Mouse (Mus musculus) olfactory bulb, adult 2 months (tissue): ENCODE results near the gene Lyst.

Source experiments
- CTCF ChIP-seq: fragments of 200-500 bp; IDR thresholded peaks from 2 replicates; pipeline ENCODE4 v1.5.1; 2012; ENCODE audit warnings: low read depth, mild to moderate bottlenecking, low read length, moderate library complexity; ENCODE audit not compliant: insufficient read depth
- POLR2A ChIP-seq: fragments of 200-500 bp; IDR thresholded peaks from 2 replicates; pipeline ENCODE4 v1.6.1; 2012; ENCODE audit warnings: mild to moderate bottlenecking, low read depth, low read length, moderate library complexity; ENCODE audit not compliant: insufficient read depth

- no peak for TF ChIP-seq POLR2A
- TF ChIP-seq CTCF: no peak
These were observed 40.2 kb upstream of the Lyst start for GRCm38 (mm10) chr13:13549687-13550660.
